Mouse (Mus musculus) hindbrain, embryonic 15.5 days (tissue): ENCODE results near the gene Pcnx2. TPM values are rescaled to one million over a fixed set of nuclear protein-coding genes. Genes with fewer than 3 reads are reported as not detected.
A peak's percentile ranks its signal among the peaks of the same experiment; 100 is the strongest.

Source experiments
- ATAC-seq: fragments of 200-750 bp; cut with Nextera tagmentation; 2 replicates; pipeline ENCODE4 v1.8.0; 2017; ENCODE audit warnings: low read depth, moderate number of reproducible peaks, moderate TSS enrichment; ENCODE audit not compliant: low FRiP score
- H3K27ac ChIP-seq: fragments of 300-500 bp; sonication (generic); replicated peaks from 2 replicates; pipeline ENCODE4 v1.5.1; 2015; ENCODE audit warnings: mild to moderate bottlenecking, inconsistent platforms
- H3K27me3 ChIP-seq: fragments of 300-500 bp; sonication (generic); 2 replicates; pipeline ENCODE4 v1.6.1; 2015; ENCODE audit warnings: control low read depth, inconsistent platforms
- H3K36me3 ChIP-seq: fragments of 300-500 bp; sonication (generic); 2 replicates; pipeline ENCODE4 v1.6.1; 2015; ENCODE audit warnings: control low read depth, inconsistent platforms
- H3K4me1 ChIP-seq: fragments of 300-500 bp; sonication (generic); replicated peaks from 2 replicates; pipeline ENCODE4 v1.6.1; 2015; ENCODE audit warnings: control low read depth, inconsistent platforms
- H3K4me2 ChIP-seq: fragments of 300-500 bp; sonication (generic); 2 replicates; pipeline ENCODE4 v1.6.1; 2015; ENCODE audit warnings: moderate library complexity, mild to moderate bottlenecking, inconsistent platforms
- H3K4me3 ChIP-seq: fragments of 300-500 bp; sonication (generic); 2 replicates; pipeline ENCODE4 v1.5.1; 2015; ENCODE audit warnings: mild to moderate bottlenecking, inconsistent platforms
- H3K9ac ChIP-seq: fragments of 300-500 bp; sonication (generic); 2 replicates; pipeline ENCODE4 v1.6.1; 2015; ENCODE audit warnings: inconsistent platforms
- H3K9me3 ChIP-seq: fragments of 300-500 bp; sonication (generic); 2 replicates; pipeline ENCODE4 v1.6.1; 2016; ENCODE audit warnings: control low read depth, inconsistent platforms
- WGBS: fragments of 180-500 bp; shearing (Covaris S2); methylation state at CpG from one replicate; pipeline ENCODE4 v1.1.7; 2015; 5-methylcytosine and 5-hydroxymethylcytosine counted together
- polyA plus RNA-seq: library from polyadenylated mRNA; unstranded; fragments of >200 nt; fragmentation: Nextera tagmentation; extraction: Ambion mirVana; gene quantifications from 2 replicates; pipeline ENCODE4 v1.2.1, GENCODE M21; 2015

Gene Pcnx2
- polyA plus RNA-seq, 1 experiment from 2014 or later = 5.2 TPM

- WGBS = 93% methylated on average over 9 of the region's 9 CpGs
- H3K4me1 ChIP-seq = no peaks in the 10 kb centered on the region
- no peak overlapping the region for H3K27ac ChIP-seq
- H3K9me3 ChIP-seq = no peaks in the 10 kb centered on the region
- no peak for ATAC-seq
- no peak overlapping the region for H3K4me2 ChIP-seq
- H3K27me3 ChIP-seq = no peaks in the 10 kb centered on the region
- no peak overlapping the region for H3K4me3 ChIP-seq
- H3K9ac ChIP-seq = no peak overlapping the region
- peaks cover 49% of the 10 kb centered on the region for H3K36me3 ChIP-seq
Measured at GRCm38 (mm10) chr8:125887549-125887948, 10.6 kb downstream of the Pcnx2 start.

- 79% methylated on average over 4 of the region's 4 CpGs for WGBS
Measured at GRCm38 (mm10) chr8:125880447-125880846, 17.7 kb downstream of the Pcnx2 start.

GRCm38 (mm10) chr8:125873250-125873534 lies 24.9 kb downstream of the Pcnx2 start:
- Histone ChIP-seq H3K27me3 (no peaks in the 10 kb centered on the region; the same call in 1 of the 2 replicates), H3K9me3 (no peaks in the 10 kb centered on the region), H3K27ac (no peak overlapping the region), H3K4me1 (peaks cover 12% of the 10 kb centered on the region), H3K4me3 (no peak overlapping the region), H3K36me3 (no peaks in the 10 kb centered on the region; the same call in 1 of the 2 replicates), H3K4me2 (no peak overlapping the region), H3K9ac (no peak overlapping the region)
- 83% methylated on average over 2 of the region's 2 CpGs for WGBS
- ATAC-seq = no peak

More at GRCm38 (mm10) chr8:125880447-125880846, 17.7 kb downstream of the Pcnx2 start:
- Histone ChIP-seq H3K27me3 (no peaks in the 10 kb centered on the region), H3K27ac (no peak overlapping the region), H3K4me2 (no peak overlapping the region), H3K4me1 (no peaks in the 10 kb centered on the region), H3K36me3 (peaks cover 9% of the 10 kb centered on the region; the same call in 1 of the 2 replicates), H3K4me3 (no peak overlapping the region), H3K9me3 (no peaks in the 10 kb centered on the region), H3K9ac (no peak overlapping the region)
- no peak for ATAC-seq

GRCm38 (mm10) chr8:125872501-125873249 lies 25.4 kb downstream of the Pcnx2 start:
- WGBS = 74% methylated on average over 9 of the region's 9 CpGs
- Histone ChIP-seq H3K36me3 (no peaks in the 10 kb centered on the region; the same call in 1 of the 2 replicates), H3K4me3 (no peak overlapping the region), H3K27ac (no peak overlapping the region), H3K9me3 (no peaks in the 10 kb centered on the region), H3K4me2 (no peak overlapping the region), H3K9ac (no peak overlapping the region), H3K4me1 (peaks cover 12% of the 10 kb centered on the region), H3K27me3 (no peaks in the 10 kb centered on the region; the same call in 1 of the 2 replicates)
- ATAC-seq = no peak

GRCm38 (mm10) chr8:125870821-125871321 lies 27.2 kb downstream of the Pcnx2 start:
- 3% methylated on average over 7 of the region's 7 CpGs for WGBS
- 0 out of 2 replicates have a peak overlapping the region, but pooled peaks have one; percentile 10 for H3K27ac ChIP-seq

GRCm38 (mm10) chr8:125870179-125870702 lies 27.9 kb downstream of the Pcnx2 start:
- 37% methylated on average over 6 of the region's 6 CpGs for WGBS
- H3K9ac ChIP-seq = no peak overlapping the region
- H3K27ac ChIP-seq = 0 out of 2 replicates have a peak overlapping the region, but pooled peaks have one; percentile 10
- no peak overlapping the region for H3K4me3 ChIP-seq
- H3K4me1 ChIP-seq = peaks cover 12% of the 10 kb centered on the region
- ATAC-seq = peak; percentile 31; the same call in 1 of the 2 replicates
- H3K27me3 ChIP-seq = no peaks in the 10 kb centered on the region; the same call in 1 of the 2 replicates
- no peaks in the 10 kb centered on the region for H3K9me3 ChIP-seq
- H3K36me3 ChIP-seq = no peaks in the 10 kb centered on the region; the same call in 1 of the 2 replicates
- no peak overlapping the region for H3K4me2 ChIP-seq

More at GRCm38 (mm10) chr8:125870821-125871321, 27.2 kb downstream of the Pcnx2 start:
- H3K9ac ChIP-seq = no peak overlapping the region
- H3K27me3 ChIP-seq = no peaks in the 10 kb centered on the region; the same call in 1 of the 2 replicates
- H3K4me3 ChIP-seq = no peak overlapping the region
- ATAC-seq = peak; percentile 84
- H3K4me2 ChIP-seq = no peak overlapping the region; the same call in 1 of the 2 replicates
- peaks cover 12% of the 10 kb centered on the region for H3K4me1 ChIP-seq
- no peaks in the 10 kb centered on the region for H3K9me3 ChIP-seq
- no peaks in the 10 kb centered on the region; the same call in 1 of the 2 replicates for H3K36me3 ChIP-seq

GRCm38 (mm10) chr8:125869739-125870138 lies 28.4 kb downstream of the Pcnx2 start:
- ATAC-seq = no peak
- Histone ChIP-seq H3K27ac (no peak overlapping the region), H3K27me3 (no peaks in the 10 kb centered on the region; the same call in 1 of the 2 replicates), H3K9ac (no peak overlapping the region), H3K36me3 (no peaks in the 10 kb centered on the region), H3K4me3 (no peak overlapping the region), H3K4me1 (peaks cover 12% of the 10 kb centered on the region), H3K4me2 (no peak overlapping the region), H3K9me3 (no peaks in the 10 kb centered on the region)
- 73% methylated on average over 3 of the region's 3 CpGs for WGBS

GRCm38 (mm10) chr8:125868552-125868951 lies 29.6 kb downstream of the Pcnx2 start:
- no peak for ATAC-seq
- Histone ChIP-seq H3K27me3 (no peaks in the 10 kb centered on the region), H3K9me3 (no peaks in the 10 kb centered on the region), H3K4me1 (peaks cover 12% of the 10 kb centered on the region), H3K9ac (no peak overlapping the region), H3K4me2 (no peak overlapping the region), H3K36me3 (0 out of 2 replicates have a peak, but pooled peaks cover 5% of the 10 kb centered on the region), H3K27ac (no peak overlapping the region), H3K4me3 (no peak overlapping the region)
- 72% methylated on average over 7 of the region's 7 CpGs for WGBS

GRCm38 (mm10) chr8:125866125-125866524 lies 32.0 kb downstream of the Pcnx2 start:
- no peak overlapping the region for H3K4me3 ChIP-seq
- 85% methylated on average over 12 of the region's 12 CpGs for WGBS
- H3K9ac ChIP-seq = no peak overlapping the region
- no peak for ATAC-seq
- H3K4me2 ChIP-seq = no peak overlapping the region
- no peaks in the 10 kb centered on the region for H3K9me3 ChIP-seq
- 0 out of 2 replicates have a peak, but pooled peaks cover 5% of the 10 kb centered on the region for H3K36me3 ChIP-seq
- no peak overlapping the region for H3K27ac ChIP-seq
- H3K27me3 ChIP-seq = no peaks in the 10 kb centered on the region
- peaks cover 16% of the 10 kb centered on the region for H3K4me1 ChIP-seq

GRCm38 (mm10) chr8:125857251-125857650 lies 40.9 kb downstream of the Pcnx2 start:
- Histone ChIP-seq H3K4me1 (peaks cover 10% of the 10 kb centered on the region; the same call in 1 of the 2 replicates), H3K36me3 (peaks cover 10% of the 10 kb centered on the region; the same call in 1 of the 2 replicates), H3K27ac (no peak overlapping the region), H3K9me3 (no peaks in the 10 kb centered on the region), H3K9ac (no peak overlapping the region), H3K27me3 (no peaks in the 10 kb centered on the region), H3K4me3 (no peak overlapping the region), H3K4me2 (no peak overlapping the region)
- no peak for ATAC-seq
- 49% methylated on average over 6 of the region's 6 CpGs for WGBS

GRCm38 (mm10) chr8:125856160-125856559 lies 42.0 kb downstream of the Pcnx2 start:
- WGBS = 80% methylated on average over 4 of the region's 4 CpGs
- peaks cover 6% of the 10 kb centered on the region; the same call in 1 of the 2 replicates for H3K4me1 ChIP-seq
- no peak overlapping the region for H3K4me3 ChIP-seq
- no peaks in the 10 kb centered on the region for H3K9me3 ChIP-seq
- H3K9ac ChIP-seq = no peak overlapping the region
- no peaks in the 10 kb centered on the region for H3K27me3 ChIP-seq
- no peak overlapping the region for H3K27ac ChIP-seq
- no peak overlapping the region for H3K4me2 ChIP-seq
- H3K36me3 ChIP-seq = peaks cover 10% of the 10 kb centered on the region; the same call in 1 of the 2 replicates
- no peak for ATAC-seq

- Histone ChIP-seq H3K4me3 (no peak overlapping the region), H3K9ac (no peak overlapping the region), H3K4me1 (peaks cover 6% of the 10 kb centered on the region; the same call in 1 of the 2 replicates), H3K36me3 (peaks cover 17% of the 10 kb centered on the region; the same call in 1 of the 2 replicates), H3K27me3 (no peaks in the 10 kb centered on the region), H3K4me2 (no peak overlapping the region), H3K9me3 (no peaks in the 10 kb centered on the region), H3K27ac (no peak overlapping the region)
- 76% methylated on average over 7 of the region's 7 CpGs for WGBS
- ATAC-seq = no peak
Measured at GRCm38 (mm10) chr8:125854379-125854778, 43.7 kb downstream of the Pcnx2 start.
